Mouse (Mus musculus): ENCODE measurements around the gene Timm44.
"Not testable (repeated sequence)": the region's sequence is repeated elsewhere in the genome, so short reads cannot be mapped to it uniquely, and the experiment has no call there.

Gene Timm44

DNA sequence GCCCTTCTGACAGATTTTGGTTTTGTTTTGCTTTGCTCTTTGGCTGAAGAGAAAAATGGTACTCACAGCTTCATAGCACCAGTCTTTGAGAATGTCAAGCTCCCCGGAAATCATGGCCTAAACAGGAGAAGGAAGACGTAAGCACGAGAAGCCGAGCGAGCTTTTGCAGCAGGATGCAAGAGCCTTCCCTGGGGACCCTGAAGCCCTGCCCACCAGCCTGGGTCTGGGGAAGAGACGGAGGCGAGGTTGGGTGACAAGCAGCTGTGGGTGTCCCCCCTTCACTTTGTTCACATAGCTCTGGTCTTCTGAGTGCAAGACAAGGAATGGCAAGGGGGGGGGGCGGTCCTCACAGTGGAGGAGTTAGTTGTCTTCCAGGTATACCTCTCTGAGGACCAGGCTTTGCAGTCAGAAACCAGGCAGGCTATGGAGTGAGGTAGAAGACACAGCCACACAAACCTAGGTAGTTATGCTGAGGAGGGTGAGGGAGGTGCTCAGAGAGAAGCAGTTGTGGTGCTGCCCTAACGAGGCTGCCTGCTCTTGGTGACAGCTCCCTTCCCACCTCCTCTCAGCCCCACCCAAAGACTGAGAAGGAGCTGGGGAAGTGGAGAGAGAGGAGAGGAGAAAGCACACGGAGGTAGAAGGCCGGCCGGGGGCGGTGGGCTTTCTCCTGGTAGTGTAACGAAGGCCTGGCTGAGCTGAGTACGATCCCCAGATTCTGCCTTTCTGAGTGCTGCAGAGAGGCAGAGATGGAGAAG is 10.4 kb downstream of the Timm44 start:
- no peak for DNase-seq (ENCODE audit: low spot score in 2 of 2)

DNA sequence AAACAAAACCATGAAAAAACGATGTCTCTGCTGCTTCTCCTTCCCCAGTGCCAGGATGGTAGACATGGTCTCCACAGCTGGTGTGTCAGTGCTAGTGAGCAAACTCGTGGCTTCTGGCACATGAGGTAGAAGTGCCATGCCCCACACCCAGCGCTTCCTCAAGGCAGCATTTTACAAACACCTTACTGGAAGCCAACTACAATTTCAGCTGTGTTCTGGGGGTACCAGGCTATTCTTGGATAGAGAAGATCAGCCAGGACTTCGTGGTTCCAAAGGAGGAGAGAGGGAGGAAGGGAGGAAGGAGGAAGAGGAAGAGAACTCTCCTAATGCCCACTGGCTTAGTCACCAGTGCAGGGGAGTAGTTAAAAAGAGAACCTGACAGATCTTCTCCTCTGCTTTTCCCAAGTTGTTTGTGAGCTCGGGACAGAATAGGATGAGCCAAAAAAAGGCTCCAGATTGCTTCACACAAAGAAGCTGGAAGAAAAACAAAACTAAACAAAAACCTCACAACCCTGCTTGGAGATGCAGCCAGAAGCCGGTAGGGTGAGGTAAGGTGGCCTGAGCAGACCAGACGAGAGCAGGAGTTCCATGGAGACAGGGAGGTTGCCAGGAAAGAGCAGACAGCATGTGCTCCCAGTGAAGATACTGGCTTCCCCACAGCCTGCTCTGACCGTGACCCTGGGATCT is 12.5 kb downstream of the Timm44 start:
- DNase-seq (ENCODE audit: low spot score in 2 of 2) = no peak

DNA sequence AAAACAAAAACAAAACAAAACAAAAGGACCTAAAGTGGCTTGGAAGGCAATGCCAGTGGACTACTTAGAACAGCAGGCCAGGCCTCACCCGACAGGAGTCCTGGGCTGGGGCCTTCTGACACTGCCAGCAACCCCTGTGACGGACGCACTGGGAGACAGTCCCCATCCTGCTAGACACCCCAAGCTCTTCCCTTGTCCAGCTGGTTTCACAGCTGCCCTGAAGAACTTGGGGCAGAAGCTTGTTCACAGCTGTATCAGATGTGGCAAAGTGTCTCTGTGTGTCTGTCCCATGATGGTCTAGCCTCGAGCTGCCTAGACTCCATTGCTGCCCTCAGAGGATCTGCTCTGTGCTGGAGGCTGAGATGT is 15.9 kb downstream of the Timm44 start:
- DNase-seq (ENCODE audit: low spot score in 2 of 2) = no peak

DNA sequence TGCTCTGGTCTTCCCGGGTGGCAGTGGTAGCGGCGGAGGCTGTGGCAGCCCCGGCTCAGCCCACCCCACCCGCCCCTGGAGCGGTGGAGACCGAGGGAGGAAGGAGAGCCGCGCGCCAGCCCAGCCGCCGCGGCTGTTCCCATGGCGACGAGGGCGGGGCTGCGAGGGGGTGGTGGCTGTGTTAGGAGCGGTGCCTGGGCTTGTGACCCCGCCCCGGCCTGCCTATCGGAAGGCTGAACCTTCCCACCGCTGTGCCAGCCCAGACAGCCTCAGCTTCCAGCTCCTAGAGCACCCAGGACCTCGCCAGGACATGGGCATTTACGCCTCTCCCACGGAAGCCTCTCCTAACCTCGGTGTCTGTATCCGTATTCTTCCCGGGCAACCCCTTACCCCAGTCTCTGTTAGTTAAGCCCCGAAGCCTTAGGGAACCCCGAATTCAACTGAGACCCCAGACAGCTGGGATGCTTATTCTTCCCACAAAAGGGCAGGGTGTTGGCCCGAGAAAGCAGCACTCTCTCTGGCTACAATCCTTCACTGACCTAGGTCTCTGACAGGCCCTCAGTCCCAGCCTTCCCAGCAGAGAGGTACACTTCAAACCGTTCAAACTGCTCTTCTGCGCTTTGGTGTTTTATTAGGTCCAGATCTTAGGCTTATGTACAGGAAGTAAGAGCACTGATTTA is 16.4 kb downstream of the Timm44 start, which contains the start of gene Ctxn1:
Gene Ctxn1 (minus strand): TSS at position 150 of the 680 bp plus-strand sequence.
- peak; percentile 76 to 87 for DNase-seq (ENCODE audit: low spot score in 2 of 2)

DNA sequence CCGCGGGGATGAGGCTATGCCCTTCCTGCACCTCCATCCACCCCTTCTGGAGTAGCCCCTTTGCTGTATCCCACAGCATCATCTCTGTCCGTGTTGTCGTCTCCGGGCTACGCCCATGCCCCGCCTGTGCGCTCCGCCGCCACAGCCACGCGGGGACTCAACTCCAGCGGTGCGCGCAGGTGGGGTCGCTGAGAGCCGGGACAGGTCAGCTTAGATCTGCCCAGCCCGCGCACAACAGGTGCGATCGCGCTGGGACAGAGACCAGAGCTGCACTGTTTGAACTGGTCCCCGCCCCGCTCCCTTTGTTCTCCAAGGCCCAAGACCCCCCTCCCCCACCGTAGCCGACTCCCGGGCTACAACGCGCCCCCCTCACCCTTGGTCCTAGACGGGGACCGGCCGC is 17.0 kb downstream of the Timm44 start:
- DNase-seq (ENCODE audit: low spot score in 2 of 2) = peak in 1 of 2 experiments; percentile 45

DNA sequence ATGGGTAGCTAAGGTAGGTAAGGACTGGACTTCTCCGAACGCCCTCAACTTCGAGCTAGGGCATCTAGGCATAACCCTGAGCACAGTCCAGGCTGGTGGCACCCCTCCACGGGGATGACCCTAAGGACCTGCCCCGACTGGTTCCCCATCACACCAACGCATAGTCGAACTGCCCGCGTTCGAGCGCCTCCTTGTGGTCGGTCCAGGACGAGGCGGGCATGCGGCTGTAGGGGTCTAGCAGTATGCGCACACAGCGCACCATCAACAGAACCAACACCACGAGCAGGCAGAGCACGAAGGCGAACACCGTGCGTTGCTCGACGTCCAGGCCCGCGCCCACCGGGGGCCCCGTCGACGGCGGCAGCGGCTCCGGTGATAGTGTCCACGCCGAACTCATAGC is 17.5 kb downstream of the Timm44 start:
- DNase-seq (ENCODE audit: low spot score in 2 of 2) = peak; percentile 77 to 79

DNA sequence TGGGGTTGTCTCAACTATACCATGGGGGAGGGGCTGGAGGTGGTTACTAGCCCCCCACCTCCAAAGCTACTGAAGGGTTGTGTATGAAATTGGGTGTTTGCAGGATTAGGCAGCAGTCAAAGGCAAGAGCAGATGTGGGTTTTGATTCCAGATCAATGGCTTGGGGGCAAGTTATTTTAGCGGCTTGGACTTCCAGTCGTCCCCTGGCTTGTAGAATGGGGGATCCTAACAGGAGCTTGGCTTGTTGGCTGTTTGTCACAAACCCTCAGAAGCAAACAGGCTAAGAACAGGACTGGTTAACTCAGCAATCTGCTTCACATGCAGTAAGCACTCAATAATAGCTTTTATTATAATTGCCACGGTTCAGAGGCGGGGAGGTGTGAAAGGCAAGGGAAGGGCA is 18.4 kb downstream of the Timm44 start:
- no peak for DNase-seq (ENCODE audit: low spot score in 2 of 2)

DNA sequence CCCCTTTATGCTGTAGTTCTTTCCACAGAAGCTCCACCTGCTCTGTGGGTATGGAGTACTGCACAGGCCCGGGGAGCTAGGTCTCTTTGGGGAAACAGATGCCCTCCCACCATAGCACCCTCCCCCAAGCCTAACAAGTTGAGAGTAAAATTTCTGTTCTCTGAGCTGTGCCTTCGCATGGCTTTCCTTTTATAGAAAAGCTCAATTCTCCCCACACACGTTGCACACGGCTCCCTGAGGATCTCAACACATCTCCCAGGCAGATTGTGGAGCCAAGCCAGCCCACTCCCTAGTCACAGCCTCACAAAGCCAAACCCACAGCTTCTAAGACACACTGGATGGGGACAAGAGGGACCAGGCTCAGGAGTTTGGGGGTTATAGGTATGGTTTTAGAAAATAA is 18.8 kb downstream of the Timm44 start:
- DNase-seq (ENCODE audit: low spot score in 2 of 2) = peak; percentile 54 to 77

DNA sequence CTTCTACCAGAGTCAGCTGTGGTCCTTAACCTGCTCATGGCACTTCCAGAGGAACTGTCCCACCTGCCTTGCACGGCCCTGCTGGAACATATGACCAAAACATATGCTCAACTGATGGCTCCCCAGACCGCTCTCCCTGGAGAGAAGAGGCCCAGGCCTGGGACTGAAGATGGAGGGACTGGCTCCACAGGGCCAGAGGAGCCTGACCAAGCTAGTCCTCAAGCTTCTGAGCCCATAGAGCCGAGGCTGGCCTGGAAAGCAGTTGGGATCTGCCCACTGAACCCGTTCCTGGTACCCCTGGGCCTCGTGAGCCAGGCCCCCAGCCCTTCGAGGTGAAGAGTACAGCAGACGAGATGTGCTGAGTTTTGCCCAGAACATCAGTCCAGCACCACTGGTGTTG is 20.2 kb downstream of the Timm44 start:
- DNase-seq (ENCODE audit: low spot score in 2 of 2) = not testable (repeated sequence)

DNA sequence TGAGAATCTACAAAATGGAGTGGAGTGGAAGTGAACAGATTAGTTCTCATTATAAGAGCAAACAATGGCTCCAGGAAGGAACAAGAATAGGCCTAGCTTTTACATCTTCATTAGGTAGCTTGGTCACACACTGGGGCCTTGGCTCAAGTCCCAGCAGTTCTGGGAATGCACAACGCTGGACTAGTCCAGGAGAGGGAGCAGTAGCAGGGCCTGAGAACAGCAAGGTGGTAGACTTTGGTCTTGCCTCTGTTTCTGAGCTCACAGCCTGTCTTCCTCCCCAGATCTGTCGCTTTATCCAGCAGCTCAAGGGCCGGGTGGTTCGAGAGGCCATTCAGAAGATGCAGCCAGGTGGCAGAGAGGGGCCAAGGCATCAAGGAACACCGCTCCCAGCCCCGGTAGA is 21.7 kb downstream of the Timm44 start:
- no peak for DNase-seq (ENCODE audit: low spot score in 2 of 2)

DNA sequence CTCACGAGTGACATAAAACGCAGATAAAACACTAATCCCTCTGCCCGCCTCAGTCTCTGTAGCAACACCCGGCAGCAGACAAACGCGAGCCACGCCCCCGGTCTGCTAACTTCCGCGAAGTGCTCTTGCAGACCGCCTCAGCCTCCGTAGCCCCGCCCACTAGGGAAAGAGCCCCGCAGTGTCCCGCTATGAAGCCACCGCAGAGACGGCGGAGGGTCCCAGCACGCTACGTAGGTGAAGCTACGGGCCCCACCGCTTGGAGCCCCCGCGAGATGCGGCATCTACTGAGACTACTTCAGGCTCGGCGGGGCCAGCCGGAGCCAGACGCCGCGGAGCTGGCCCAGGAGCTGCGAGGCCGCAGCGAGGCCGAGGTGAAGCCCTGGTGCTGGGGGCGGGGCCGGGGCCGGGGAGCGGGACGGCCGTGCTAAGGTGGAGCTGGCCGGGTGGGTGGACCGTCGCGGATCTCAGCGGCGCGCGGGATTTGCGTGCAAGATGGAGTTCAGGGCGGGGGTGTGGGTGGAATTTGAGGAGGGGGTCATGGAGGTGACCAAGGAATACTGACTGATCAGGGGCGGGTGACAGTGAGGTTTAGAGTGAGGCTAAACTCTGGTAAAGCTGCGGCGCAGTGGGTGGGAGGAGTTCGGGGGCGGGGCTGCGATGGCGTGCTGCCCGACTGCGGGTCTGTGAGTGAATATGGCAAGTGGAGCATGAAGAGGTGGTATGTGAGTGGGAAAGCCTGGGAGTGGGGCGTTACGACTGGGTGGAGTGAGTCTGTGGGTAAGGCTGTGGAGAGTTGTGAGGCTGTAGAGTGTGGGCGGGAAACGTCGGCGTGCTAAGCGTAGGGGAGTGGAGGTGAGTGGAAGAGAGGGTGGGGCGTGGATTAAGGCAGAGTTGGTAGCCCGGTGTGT is 22.5 kb downstream of the Timm44 start, which contains the start of gene Snapc2:
Gene Snapc2 (plus strand): TSS at position 147 of the 908 bp plus-strand sequence.
- peak; percentile 93 for DNase-seq (ENCODE audit: low spot score in 2 of 2)

DNA sequence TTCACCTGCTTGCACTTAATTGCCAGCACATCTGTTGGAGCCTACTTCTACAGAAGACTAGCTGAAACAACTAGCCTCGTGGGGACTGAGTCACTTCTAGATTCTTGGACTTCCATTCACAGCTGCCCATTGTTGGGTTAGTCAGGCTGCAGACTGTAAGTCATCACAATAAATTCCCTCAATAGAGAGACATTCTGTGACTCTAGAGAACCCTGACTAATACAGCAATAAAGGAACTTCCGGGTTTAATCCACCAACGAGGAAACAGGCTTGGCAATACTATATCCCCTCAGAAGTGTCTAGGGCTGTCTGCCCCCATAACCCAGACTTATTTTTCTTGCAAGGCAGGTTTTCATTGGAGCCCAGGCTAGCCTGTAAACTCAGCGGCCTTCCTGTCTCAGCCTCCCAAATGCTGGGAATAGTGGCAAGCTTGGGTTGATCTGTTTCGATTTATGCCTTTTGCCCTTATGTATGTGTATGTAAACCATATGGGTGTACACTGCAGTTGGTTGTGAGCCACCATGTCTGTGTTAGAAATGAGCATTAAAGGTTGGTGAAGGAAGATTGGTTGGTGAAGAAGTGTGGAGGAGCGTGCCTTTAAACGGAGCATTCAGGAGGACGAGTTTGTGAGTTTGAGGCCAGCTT is 23.5 kb downstream of the Timm44 start:
- no peak for DNase-seq (ENCODE audit: low spot score in 2 of 2)

DNA sequence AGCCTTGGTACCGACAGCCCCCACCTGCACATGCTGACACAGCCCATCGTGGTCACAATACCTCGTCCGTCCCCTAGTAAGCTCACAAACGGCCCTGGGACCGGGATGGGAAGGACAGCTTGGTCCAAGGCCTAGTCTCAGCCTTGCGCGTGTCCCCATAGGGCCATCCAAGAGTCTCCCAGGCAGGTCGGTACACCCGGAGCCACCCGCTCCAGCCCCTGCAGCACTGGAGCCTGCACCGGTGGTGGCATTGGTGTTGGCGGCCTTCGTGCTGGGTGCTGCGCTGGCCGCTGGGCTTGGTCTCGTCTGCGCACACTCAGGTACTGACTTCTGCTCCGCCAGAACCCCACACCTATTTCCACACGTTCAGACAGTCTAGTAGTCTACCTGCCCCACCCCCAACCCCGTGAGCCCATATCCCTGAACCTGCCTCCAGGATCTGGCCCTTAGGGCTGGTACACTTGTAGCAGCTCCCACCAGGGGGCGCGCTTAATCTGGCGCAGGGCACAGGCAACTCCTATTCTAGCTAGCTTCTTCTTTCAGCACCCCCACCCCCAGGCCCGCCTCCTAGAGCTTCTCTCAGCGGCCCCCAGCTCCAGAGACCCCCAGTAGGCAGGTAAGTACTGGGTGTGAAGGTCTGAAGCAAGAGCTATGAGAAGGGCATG is 25.3 kb downstream of the Timm44 start:
- peak; percentile 75 to 86 for DNase-seq (ENCODE audit: low spot score in 2 of 2)

DNA sequence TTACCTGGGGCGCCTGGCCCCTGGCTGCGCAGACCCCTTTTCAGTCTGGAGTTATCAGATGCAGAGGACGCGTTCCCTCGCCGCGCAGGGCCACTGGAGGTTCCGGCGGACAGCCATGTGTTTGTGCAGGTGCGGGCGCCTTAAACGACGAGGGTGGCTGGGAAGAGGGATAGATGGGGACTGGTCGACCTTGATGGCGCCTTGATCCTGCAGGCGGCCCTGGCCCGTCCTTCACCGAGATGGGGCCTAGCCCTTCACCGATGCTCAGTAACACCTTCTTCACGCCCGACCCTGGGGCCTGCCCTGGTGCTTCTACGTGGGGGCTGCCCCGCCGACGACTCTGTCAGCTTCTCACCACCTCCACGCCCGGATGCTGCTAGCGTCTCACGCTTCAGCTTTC is 26.5 kb downstream of the Timm44 start:
- DNase-seq (ENCODE audit: low spot score in 2 of 2) = peak in 1 of 2 experiments; percentile 23

DNA sequence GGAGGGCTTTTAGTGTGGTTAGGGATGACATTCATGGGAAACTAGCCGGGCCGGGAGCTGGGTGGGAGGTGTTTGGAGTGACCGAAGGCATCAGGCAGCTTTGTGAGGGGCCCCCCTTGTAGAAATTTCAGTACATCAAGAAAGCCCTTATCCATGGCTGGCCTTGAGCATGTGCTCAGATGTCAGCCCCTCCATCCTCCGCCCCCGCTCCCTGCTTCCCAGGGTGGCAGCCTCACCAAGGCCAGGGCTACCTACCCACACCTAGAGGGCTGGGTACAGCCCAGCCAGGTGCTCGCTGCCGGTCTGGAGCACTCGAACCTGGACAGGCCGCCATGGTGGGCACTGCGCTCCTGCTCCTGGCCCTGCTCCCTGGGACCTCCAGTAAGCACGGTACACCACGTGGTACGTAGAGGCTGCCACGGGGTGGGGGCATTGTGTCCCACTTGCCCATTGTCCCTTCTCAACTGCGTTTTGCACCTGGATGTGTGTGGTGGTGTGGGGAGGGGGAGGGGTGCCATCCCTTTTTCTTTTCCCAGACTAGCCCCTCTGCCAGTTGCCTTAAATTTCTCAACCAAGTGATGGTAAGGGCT is 27.7 kb downstream of the Timm44 start, which contains the start of gene Tgfbr3l:
Gene Tgfbr3l (plus strand): TSS at position 264 of the 590 bp plus-strand sequence.
- DNase-seq (ENCODE audit: low spot score in 2 of 2) = peak in 1 of 2 experiments; percentile 3

DNA sequence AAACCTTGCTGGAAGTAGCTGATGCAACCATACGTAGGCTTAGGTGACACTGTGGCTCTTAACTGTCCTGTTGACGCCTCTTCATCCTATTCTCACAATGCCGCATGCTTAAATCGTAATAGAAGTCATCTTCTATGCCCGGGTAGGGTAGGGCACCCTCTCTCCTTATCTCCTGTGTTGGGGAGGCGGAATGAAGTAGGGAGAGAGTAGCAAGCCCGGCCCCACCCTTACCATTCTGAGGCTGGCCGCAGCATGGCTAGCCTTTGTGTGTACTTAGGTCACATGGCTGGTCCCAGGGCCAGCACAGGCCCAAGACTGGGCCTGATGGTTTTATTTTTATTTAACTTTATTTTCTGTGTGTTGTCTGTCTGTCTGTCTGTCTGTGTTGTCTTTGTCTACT is 28.5 kb downstream of the Timm44 start:
- no peak for DNase-seq (ENCODE audit: low spot score in 2 of 2)

DNA sequence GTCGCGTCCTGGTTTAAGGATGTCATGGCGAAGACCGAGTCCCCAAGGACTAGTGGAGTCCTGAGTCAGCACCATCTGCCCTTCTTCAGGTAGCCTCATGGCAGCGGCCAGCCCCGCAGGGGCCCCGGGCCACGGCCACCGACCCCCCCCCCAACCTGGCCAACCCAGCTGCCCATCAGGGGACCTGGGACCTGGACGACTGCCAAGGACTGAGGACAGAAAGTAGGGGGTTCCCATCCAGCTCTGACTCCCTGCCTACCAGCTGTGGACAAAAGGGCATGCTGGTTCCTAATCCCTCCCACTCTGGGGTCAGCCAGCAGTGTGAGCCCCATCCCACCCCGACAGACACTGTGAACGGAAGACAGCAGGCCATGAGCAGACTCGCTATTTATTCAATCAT is 30.0 kb downstream of the Timm44 start:
- peak in 1 of 2 experiments; percentile 3 for DNase-seq (ENCODE audit: low spot score in 2 of 2)

DNA sequence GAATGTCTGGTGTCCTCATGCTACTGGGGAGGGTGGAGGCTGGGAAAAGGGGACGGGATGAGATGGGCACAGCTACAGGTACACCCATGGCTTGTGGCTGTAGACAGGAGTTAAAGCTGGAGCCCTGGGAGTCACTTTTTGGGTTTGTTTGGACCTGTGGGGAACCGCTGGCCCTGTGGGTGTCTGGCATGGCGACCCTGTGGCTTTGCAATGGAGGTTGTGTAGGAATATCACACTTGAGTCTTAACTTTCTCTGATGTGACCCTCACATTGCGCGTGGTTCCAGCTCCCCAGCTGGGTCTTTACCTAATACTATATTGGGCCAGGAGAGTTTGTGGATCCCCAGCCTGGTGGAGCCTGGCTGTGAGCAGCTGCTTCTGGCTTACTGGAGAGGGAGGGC is 30.7 kb downstream of the Timm44 start:
- DNase-seq (ENCODE audit: low spot score in 2 of 2) = no peak

DNA sequence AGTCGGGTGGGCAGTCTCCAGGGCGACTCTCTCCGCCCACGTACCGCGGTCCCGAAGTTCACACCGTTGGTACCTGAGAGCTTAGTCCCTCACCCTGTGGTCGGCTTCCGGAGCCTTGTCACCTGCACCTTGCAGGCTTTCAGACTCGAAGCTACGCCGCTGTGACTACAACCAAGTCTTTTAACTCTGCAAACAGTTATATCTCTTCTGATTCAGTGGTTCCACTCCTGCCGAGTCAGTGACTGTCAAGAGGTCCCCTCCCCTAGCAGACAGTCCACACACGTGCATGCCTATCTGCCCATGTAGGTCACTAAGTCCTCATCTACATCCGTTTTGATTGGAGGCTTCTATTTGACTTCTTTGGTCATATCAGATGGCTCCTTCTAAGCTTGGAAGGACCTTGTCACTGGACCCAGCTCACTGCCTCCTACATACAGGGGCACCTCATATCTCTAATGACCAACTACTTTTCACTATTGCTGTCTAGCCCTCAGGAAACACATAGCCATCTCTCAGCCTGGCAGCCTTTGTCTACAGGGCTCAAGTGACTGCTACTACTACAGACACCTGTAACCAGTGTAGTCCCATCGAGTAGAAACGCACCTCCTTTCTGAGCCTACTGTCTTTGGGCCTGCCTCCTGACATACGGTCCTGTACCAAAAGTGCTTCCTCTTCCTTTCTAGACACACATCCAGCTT is 36.4 kb downstream of the Timm44 start:
- no peak for DNase-seq (ENCODE audit: low spot score in 2 of 2)
